Mouse (Mus musculus) liver, embryonic 14.5 days (tissue): Measurements from ENCODE around the gene Zfp944. TPM values are rescaled to one million over a fixed set of nuclear protein-coding genes. Genes with fewer than 3 reads are reported as not detected.
A peak's percentile ranks its signal among the peaks of the same experiment; 100 is the strongest.
"Not testable (repeated sequence)": the region's sequence is repeated elsewhere in the genome, so short reads cannot be mapped to it uniquely, and the experiment has no call there.

Source experiments
- ATAC-seq: fragments of 200-750 bp; cut with Nextera tagmentation; 2 replicates; pipeline ENCODE4 v1.8.0; 2017; ENCODE audit warnings: moderate number of reproducible peaks, mild to moderate bottlenecking, moderate library complexity; ENCODE audit not compliant: insufficient read depth
- DNase-seq, 3 experiments: peaks; one replicate each; pipeline ENCODE4 v3.0.0-alpha.2; 2012 to 2013; ENCODE audit warnings: low read depth in 3 of 3, low spot score in 3 of 3
- H3K27ac ChIP-seq: fragments of 300-500 bp; sonication (generic); 2 replicates; pipeline ENCODE4 v1.5.1; 2014; ENCODE audit warnings: moderate library complexity, mild to moderate bottlenecking, control low read depth, inconsistent platforms
- H3K27me3 ChIP-seq: fragments of 300-500 bp; sonication (generic); 2 replicates; pipeline ENCODE4 v1.6.1; 2014; ENCODE audit warnings: mild to moderate bottlenecking, low read length, moderate library complexity; ENCODE audit not compliant: control insufficient read depth, insufficient read depth
- H3K36me3 ChIP-seq: fragments of 300-500 bp; sonication (generic); replicated peaks from 2 replicates; pipeline ENCODE4 v1.6.1; 2014; ENCODE audit warnings: low read depth; ENCODE audit not compliant: control insufficient read depth, insufficient read depth
- H3K4me1 ChIP-seq, 2 experiments: fragments of 200-500 bp in 1 of 2; fragments of 300-500 bp in 1 of 2; sonication (generic) in 1 of 2; replicated peaks; 2 replicates each; pipeline ENCODE4 v1.6.1; 2012 to 2014; ENCODE audit warnings: antibody characterized with exemption in 1 of 2, inconsistent platforms in 1 of 2, low read length in 1 of 2; ENCODE audit not compliant: control insufficient read depth in 2 of 2, insufficient read depth in 2 of 2
- H3K4me2 ChIP-seq: fragments of 300-500 bp; sonication (generic); 2 replicates; pipeline ENCODE4 v1.6.1; 2014; ENCODE audit warnings: low read depth, mild to moderate bottlenecking, control low read depth, moderate library complexity
- H3K4me3 ChIP-seq, 2 experiments: fragments of 200-500 bp in 1 of 2; fragments of 300-500 bp in 1 of 2; sonication (generic) in 1 of 2; 2 replicates each; pipeline ENCODE4 v1.5.1; 2012 to 2014; ENCODE audit warnings: low read depth in 2 of 2, low read length in 2 of 2, mild to moderate bottlenecking in 2 of 2, control low read depth in 1 of 2, inconsistent platforms in 1 of 2, moderate library complexity in 1 of 2; ENCODE audit not compliant: insufficient read depth in 1 of 2
- H3K9ac ChIP-seq: fragments of 300-500 bp; sonication (generic); replicated peaks from 2 replicates; pipeline ENCODE4 v1.6.1; 2014; ENCODE audit warnings: mild to moderate bottlenecking, control low read depth, moderate library complexity
- H3K9me3 ChIP-seq: fragments of 300-500 bp; sonication (generic); 2 replicates; pipeline ENCODE4 v1.6.1; 2016; ENCODE audit warnings: low read length, mixed read lengths; ENCODE audit not compliant: control insufficient read depth
- CTCF ChIP-seq: IDR thresholded peaks from 2 replicates; pipeline ENCODE4 v1.5.1; 2016; ENCODE audit warnings: antibody characterized with exemption, low read depth, control low read depth
- EP300 ChIP-seq: IDR thresholded peaks from 2 replicates; pipeline ENCODE4 v1.6.1; 2016; ENCODE audit warnings: antibody characterized with exemption, low read depth
- WGBS: fragments of 180-500 bp; shearing (Covaris S2); extraction: QIAGEN DNeasy Blood & Tissue Kit; methylation state at CpG from one replicate; pipeline ENCODE4 v1.1.7; 2014; ENCODE audit not compliant: insufficient replicate concordance; 5-methylcytosine and 5-hydroxymethylcytosine counted together
- polyA plus RNA-seq, 2 experiments: library from polyadenylated mRNA; depleted of rRNA in 1 of 2; stranded (reverse) in 1 of 2; unstranded in 1 of 2; fragments of >200 nt; fragmentation: Nextera tagmentation in 1 of 2; extraction: Ambion mirVana in 1 of 2; gene quantifications; 2 replicates each; pipeline versions ENCODE4 v1.2.1 to v1.2.3; 2012 to 2014

Zfp944 gene
- polyA plus RNA-seq (2012; rRNA removed), result 1.4 and 2.7 TPM in 2 replicates
- polyA plus RNA-seq (2014; fragmentation: Nextera tagmentation; extraction: Ambion mirVana), result 5.6 and 5.9 TPM in 2 replicates

DNA sequence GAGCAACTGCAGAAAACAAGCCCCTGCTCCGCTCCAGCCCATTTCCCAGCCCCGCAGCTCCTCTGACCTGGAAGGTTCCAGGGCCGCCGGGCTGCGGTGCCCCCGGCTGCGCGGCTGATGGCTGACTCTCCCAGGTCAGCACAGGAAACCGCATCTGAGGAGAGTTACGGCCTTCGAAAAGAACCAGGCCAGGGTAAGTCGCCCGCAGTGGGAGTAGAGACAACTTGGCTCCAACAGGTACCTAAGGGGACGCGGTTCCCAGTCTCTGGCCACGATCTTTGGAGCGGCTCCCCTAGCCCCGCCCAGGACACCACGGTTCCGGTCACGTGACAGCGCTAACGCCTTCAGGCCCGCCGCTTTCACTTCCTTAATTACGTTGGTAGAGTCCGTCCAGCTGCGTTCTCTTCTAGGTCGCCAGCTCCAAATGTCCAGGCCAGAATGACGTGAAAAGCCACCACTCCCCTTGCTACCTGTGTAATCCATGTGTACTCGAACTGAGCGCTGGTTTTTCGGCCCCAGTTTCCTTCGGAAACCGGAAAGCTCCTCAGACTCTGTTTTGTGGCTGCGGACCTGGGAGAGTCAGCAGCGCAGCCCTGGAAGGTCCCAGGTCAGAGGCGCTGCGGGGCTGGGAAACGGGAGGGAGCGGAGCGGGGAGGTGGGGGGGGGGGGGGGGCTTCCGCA is at the start of gene Zfp944, which contains the start of gene Zfp758:
Gene Zfp944 (minus strand): TSS at position 300 of the 681 bp plus-strand sequence.
Gene Zfp758 (plus strand): TSS at position 353 of the 681 bp plus-strand sequence.
- peak; percentile 17 to 46 (median 22) for DNase-seq

DNA sequence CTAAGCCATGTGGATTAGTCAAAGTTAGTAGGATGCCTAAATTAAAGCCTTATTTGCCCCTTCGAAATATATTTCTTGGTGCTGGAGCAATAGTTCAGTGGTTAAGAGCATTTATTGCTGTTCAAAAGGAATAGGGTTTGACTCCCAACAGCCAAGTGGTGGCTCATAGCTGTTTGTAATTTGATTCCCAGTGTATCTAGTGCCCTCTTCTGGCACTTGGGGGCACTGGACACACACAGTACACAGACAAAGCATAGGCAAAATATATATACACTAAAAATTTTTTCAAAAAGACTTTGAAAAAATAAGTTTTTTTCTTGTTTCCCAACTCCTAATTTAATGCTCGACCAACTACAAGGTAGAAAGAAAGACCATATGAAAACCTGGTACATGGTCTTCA is 49.6 kb upstream of the Zfp944 start:
- Histone ChIP-seq H3K9ac (no peak overlapping the region), H3K27ac (no peak overlapping the region), H3K4me1 (no peaks in the 10 kb centered on the region), H3K4me2 (no peak overlapping the region), H3K4me3 (no peak overlapping the region), H3K27me3 (no peaks in the 10 kb centered on the region), H3K9me3 (no peaks in the 10 kb centered on the region), H3K36me3 (no peaks in the 10 kb centered on the region)
- peak; percentile 49 for TF ChIP-seq CTCF
- no peak for TF ChIP-seq EP300
- WGBS, result 35% methylated on average over 2 of the region's 2 CpGs
- ATAC-seq (no peak), DNase-seq (peak in 1 of 3 experiments; percentile 7)

More for the DNA sequence above, at the start of gene Zfp944, which contains the start of gene Zfp758:
- under 1% methylated on average over 27 of the region's 43 CpGs for WGBS
- Histone ChIP-seq H3K27ac (peak within 1 kb of the TSS; percentile 82), H3K9ac (peak within 1 kb of the TSS; percentile 89), H3K4me3 (peak within 1 kb of the TSS; percentile 67 to 100), H3K4me1 (peaks cover 3 to 10% of the 10 kb centered on the region in 2 experiments; a peak in 3 of 4 replicates), H3K4me2 (peak within 1 kb of the TSS; percentile 77)
- peak; percentile 99 for ATAC-seq
- not testable (repeated sequence) for H3K9me3 ChIP-seq, H3K27me3 ChIP-seq, H3K36me3 ChIP-seq

DNA sequence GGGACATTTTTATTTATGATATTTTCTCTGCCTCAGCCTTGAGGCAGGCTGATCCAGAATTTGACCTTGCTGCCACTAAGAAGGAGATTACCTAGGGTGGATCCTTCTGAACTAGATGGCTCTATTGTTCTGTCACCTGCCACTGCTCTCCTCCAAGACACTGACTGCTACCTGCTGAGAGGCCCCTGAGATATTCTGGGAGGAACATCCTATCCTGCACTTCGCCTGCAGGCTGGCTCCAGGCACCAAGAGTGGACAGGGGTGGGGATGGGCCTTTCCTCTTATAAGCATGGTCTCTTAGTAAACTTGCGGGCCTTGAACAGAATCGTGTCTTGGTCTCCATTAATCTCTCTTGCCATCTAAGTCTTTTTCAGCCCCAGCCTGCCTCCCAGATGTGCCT is 2.7 kb upstream of the Zfp944 start:
- H3K27me3 ChIP-seq, result no peaks in the 10 kb centered on the region
- H3K4me3 ChIP-seq, result no peak overlapping the region
- DNase-seq (no peak), ATAC-seq (no peak)
- TF ChIP-seq CTCF (no peak), EP300 (no peak)
- no peaks in the 10 kb centered on the region for H3K36me3 ChIP-seq
- H3K27ac ChIP-seq, result no peak overlapping the region
- H3K4me2 ChIP-seq, result no peak overlapping the region
- H3K9ac ChIP-seq, result no peak overlapping the region
- no peaks in the 10 kb centered on the region; the same call in 1 of the 2 replicates for H3K9me3 ChIP-seq
- 77% methylated on average over 3 of the region's 3 CpGs for WGBS
- peaks cover 3 to 10% of the 10 kb centered on the region in 2 experiments; a peak in 3 of 4 replicates for H3K4me1 ChIP-seq

DNA sequence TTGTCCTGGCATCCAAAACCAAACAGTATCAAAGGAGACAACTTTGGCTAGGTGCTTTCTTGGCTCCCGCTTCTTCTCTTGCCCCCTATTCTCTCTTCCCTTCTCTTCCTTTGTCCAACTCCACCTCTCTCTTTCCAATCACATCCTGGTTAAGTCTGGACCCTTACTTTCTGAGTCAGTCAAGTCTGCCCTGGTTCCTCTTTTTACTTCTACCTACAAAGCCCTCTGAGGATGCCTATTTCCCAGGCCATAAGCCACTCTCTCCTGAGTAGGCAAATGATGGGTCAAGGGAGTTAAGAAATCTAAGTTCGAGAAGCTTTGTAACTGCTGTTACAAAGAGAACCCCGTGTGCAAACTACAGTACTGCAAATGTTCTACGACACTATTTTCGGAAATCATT is 628 bp downstream of the Zfp944 start:
- Histone ChIP-seq H3K4me2 (peak overlapping the region; percentile 77), H3K27me3 (no peaks in the 10 kb centered on the region), H3K9me3 (no peaks in the 10 kb centered on the region; the same call in 1 of the 2 replicates), H3K27ac (no peak overlapping the region), H3K9ac (peak overlapping the region; percentile 68), H3K4me3 (peak overlapping the region; percentile 67 to 90), H3K4me1 (peaks cover 3 to 10% of the 10 kb centered on the region in 2 experiments; a peak in 3 of 4 replicates), H3K36me3 (no peaks in the 10 kb centered on the region)
- TF ChIP-seq CTCF, result no peak
- TF ChIP-seq EP300, result no peak
- ATAC-seq, result no peak
- no peak for DNase-seq
- 23% methylated on average over 5 of the region's 5 CpGs for WGBS

GRCm38 (mm10) chr17:22352794-22353193 is 8.4 kb downstream of the Zfp944 start:
- Histone ChIP-seq H3K9ac (no peak overlapping the region), H3K4me2 (no peak overlapping the region), H3K4me1 (no peaks in the 10 kb centered on the region), H3K4me3 (no peak overlapping the region), H3K27ac (no peak overlapping the region), H3K36me3 (no peaks in the 10 kb centered on the region), H3K27me3 (no peaks in the 10 kb centered on the region), H3K9me3 (no peaks in the 10 kb centered on the region)
- DNase-seq, result peak in 2 of 3 experiments; percentile 7 to 22
- no peak for ATAC-seq
- TF ChIP-seq EP300 (no peak), CTCF (peak; percentile 75)

- DNase-seq, H3K36me3 ChIP-seq, H3K27ac ChIP-seq, H3K4me1 ChIP-seq, H3K9me3 ChIP-seq, H3K27me3 ChIP-seq, ATAC-seq: not testable (repeated sequence)
- 9% methylated on average over 2 of the region's 2 CpGs for WGBS
- H3K9ac ChIP-seq, result peak overlapping the region; percentile 80
- peak overlapping the region; percentile 71 to 86 for H3K4me3 ChIP-seq
- peak overlapping the region; percentile 66 for H3K4me2 ChIP-seq
These were observed 46.0 kb downstream of the Zfp944 start for GRCm38 (mm10) chr17:22315247-22315646.

DNA sequence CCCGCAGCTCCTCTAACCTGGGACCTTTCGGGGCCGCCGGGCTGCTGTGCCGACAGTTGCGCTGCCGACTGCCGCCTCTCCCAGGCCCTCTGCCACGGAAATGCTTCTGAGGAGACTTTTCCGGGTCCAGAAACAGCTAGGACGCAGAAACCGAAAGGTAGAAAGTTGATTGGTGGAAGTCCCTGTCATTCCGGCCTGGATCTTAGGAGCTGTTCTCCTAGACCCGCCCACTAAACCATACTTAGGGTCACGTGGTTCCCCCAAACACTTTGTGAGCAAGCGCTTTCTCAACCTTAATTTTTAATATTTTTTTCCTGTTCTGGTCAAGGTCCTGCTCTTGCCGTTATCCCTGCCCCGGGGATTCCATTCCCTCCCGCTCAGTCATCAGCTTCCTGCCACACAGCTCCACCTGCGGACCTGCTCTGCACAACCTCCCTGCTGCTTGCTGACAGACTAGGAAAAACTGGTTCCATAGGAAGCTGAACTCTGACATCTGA is 46.4 kb downstream of the Zfp944 start, which contains the start of gene CT030661.1:
Gene CT030661.1 (minus strand): TSS at position 108 of the 497 bp plus-strand sequence.
- Histone ChIP-seq H3K4me3 (peak within 1 kb of the TSS; percentile 71 to 86), H3K27ac (peak within 1 kb of the TSS; percentile 65; the same call in 1 of the 2 replicates), H3K4me2 (peak within 1 kb of the TSS; percentile 66), H3K9ac (peak within 1 kb of the TSS; percentile 80)
- H3K4me1 ChIP-seq, H3K27me3 ChIP-seq, H3K9me3 ChIP-seq, H3K36me3 ChIP-seq: not testable (repeated sequence)
- ATAC-seq, result peak; percentile 99
- DNase-seq, result peak; percentile 91 to 92 (median 91)
- WGBS, result 0% methylated on average over 20 of the region's 20 CpGs
